Mouse (Mus musculus): Measurements from ENCODE around the gene Prkaca. TPM values are rescaled to one million over a fixed set of nuclear protein-coding genes. Genes with fewer than 3 reads are reported as not detected.

Prkaca gene
- polyA plus RNA-seq, 1 experiment from 2014 or later: 143 TPM

DNA sequence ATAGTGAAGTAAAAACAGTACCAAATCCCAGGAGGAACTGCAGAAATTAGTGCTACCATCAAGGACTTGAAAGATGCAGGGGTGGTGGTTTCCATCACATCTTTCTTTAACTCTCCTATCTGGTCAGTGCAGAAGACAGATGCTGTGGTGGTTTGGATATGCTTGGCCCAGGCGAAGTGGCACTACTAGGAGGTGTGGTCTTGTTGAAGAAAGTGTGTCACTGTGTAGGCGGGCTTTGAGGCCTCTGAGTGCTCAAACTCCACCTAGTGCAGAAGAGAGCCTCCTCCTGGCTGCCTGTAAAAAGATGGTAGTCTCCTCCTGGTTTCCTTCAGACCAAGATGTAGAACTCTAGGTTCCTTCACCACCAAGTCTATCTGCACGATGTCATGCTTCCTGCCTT is 27.3 kb upstream of the Prkaca start:
- H3K9me3 ChIP-seq (ENCODE audit: low read length): no peaks in the 10 kb centered on the region
- H3K27me3 ChIP-seq (ENCODE audit: insufficient read depth, low read length): no peaks in the 10 kb centered on the region
- no peak for ATAC-seq (ENCODE audit: low FRiP score, low TSS enrichment)
- H3K36me3 ChIP-seq (ENCODE audit: insufficient read depth, low read length): no peaks in the 10 kb centered on the region
- no peak overlapping the region for H3K4me2 ChIP-seq (replicated peaks; ENCODE audit: low read depth, low read length)
- H3K4me1 ChIP-seq (ENCODE audit: insufficient read depth, low read length): no peaks in the 10 kb centered on the region
- no peak overlapping the region for H3K4me3 ChIP-seq (ENCODE audit: low read length)
- no peak overlapping the region for H3K9ac ChIP-seq (replicated peaks; ENCODE audit: low read length)
- WGBS: 64% methylated on average over 3 of the region's 3 CpGs
- H3K27ac ChIP-seq (ENCODE audit: low read length): no peak overlapping the region

DNA sequence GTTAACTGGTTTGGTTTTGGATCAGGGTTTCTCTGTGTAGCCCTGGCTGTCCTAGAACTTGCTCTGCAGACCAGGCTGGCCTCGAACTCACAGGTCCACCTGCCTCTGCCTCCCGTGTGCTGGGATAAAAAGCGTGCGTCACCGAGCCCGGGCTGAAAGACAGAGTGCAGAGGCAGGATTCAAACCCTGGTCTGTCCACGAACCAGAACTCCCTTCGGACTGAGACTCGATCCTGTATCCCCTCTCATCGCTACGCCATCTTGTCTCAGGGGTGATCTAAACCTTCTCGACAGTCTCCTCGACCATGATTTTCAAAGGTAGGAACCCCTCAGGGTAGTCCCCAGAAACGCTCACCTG is 18.1 kb upstream of the Prkaca start:
- peak overlapping the region; percentile 64 for H3K9ac ChIP-seq (replicated peaks; ENCODE audit: low read length)
- no peaks in the 10 kb centered on the region for H3K9me3 ChIP-seq (ENCODE audit: low read length)
- under 1% methylated on average over 14 of the region's 14 CpGs for whole genome bisulfite sequencing
- H3K27ac ChIP-seq (ENCODE audit: low read length): no peak overlapping the region
- H3K4me2 ChIP-seq (replicated peaks; ENCODE audit: low read depth, low read length): peak overlapping the region; percentile 63
- ATAC-seq (ENCODE audit: low FRiP score, low TSS enrichment): no peak
- peak overlapping the region; percentile 84 for H3K4me3 ChIP-seq (ENCODE audit: low read length)
- H3K4me1 ChIP-seq (ENCODE audit: insufficient read depth, low read length): peaks cover 18% of the 10 kb centered on the region
- H3K36me3 ChIP-seq (ENCODE audit: insufficient read depth, low read length): no peaks in the 10 kb centered on the region
- no peaks in the 10 kb centered on the region for H3K27me3 ChIP-seq (ENCODE audit: insufficient read depth, low read length)

DNA sequence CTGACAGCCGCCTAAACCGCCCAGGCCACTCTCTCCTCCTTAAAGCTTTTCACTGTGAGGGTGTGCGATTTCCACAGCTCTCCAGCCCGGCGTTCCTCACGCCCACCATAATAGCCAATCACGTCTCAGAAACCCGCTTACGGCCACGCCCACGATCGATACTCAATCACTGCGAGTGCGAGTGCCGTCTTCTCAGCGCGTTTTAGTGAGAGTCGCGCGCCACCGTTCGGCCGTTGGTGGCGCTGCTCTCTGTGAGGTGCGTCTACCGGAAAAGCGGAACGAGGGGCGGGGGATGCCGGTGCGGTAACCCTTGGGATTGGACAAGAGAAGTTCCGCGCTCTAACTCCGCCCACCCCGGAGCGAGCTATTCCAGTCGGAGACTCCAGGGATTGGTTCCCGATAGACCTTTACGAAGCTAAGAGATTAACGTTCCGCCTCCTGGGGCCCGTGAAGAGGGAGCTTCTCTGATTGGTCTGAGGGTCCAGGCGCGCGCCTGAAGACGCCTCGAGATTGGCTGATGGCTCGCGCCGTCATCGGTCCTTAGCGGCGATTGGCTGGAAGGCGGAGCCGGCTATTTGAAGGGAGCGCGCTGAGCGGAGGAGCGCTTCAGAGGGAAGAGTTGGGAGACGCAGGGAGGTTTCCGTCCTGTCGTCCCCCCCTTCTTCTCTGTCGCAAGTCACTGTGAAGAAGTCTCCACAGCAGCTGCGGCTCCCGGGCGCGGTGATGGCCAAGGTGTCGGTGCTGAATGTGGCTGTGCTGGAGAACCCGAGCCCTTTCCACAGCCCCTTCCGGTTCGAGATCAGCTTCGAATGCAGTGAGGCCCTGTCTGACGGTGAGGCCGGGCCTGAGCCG is 17.5 kb upstream of the Prkaca start, which contains the start of the genes Gm10644 and Asf1b:
Gm10644 (minus strand) TSS at position 100 of the 852 bp plus-strand sequence.
Asf1b (plus strand) TSS at position 402 of the 852 bp plus-strand sequence.
- Histone ChIP-seq H3K4me1 (ENCODE audit: insufficient read depth, low read length) (peaks cover 18% of the 10 kb centered on the region), H3K4me3 (ENCODE audit: low read length) (peak within 1 kb of the TSS; percentile 84), H3K9ac (replicated peaks; ENCODE audit: low read length) (peak within 1 kb of the TSS; percentile 72), H3K36me3 (ENCODE audit: insufficient read depth, low read length) (no peaks in the 10 kb centered on the region), H3K27me3 (ENCODE audit: insufficient read depth, low read length) (no peaks in the 10 kb centered on the region), H3K27ac (ENCODE audit: low read length) (no peak within 1 kb of the TSS), H3K4me2 (replicated peaks; ENCODE audit: low read depth, low read length) (peak within 1 kb of the TSS; percentile 85), H3K9me3 (ENCODE audit: low read length) (no peaks in the 10 kb centered on the region)
- ATAC-seq (ENCODE audit: low FRiP score, low TSS enrichment): peak; percentile 100
- WGBS: under 1% methylated on average over 75 of the region's 75 CpGs

DNA sequence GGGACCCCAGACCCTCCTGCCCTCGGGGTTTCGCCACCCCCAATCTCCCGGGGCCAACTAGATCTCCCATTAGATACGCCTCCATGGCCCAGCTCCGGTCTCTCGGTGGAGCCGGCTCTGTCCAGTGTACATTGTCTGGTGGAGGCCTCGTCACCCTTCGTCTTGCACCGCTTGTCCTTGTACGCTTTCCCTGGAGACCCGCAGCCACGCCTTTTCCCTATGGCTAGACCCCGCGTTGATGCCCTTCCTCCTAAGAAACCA is 16.9 kb upstream of the Prkaca start:
- no peaks in the 10 kb centered on the region for H3K9me3 ChIP-seq (ENCODE audit: low read length)
- peak overlapping the region; percentile 84 for H3K4me3 ChIP-seq (ENCODE audit: low read length)
- no peaks in the 10 kb centered on the region for H3K36me3 ChIP-seq (ENCODE audit: insufficient read depth, low read length)
- no peak overlapping the region for H3K27ac ChIP-seq (ENCODE audit: low read length)
- no peaks in the 10 kb centered on the region for H3K27me3 ChIP-seq (ENCODE audit: insufficient read depth, low read length)
- under 1% methylated on average over 15 of the region's 15 CpGs for WGBS
- peaks cover 18% of the 10 kb centered on the region for H3K4me1 ChIP-seq (ENCODE audit: insufficient read depth, low read length)
- peak overlapping the region; percentile 85 for H3K4me2 ChIP-seq (replicated peaks; ENCODE audit: low read depth, low read length)
- H3K9ac ChIP-seq (replicated peaks; ENCODE audit: low read length): peak overlapping the region; percentile 72
- ATAC-seq (ENCODE audit: low FRiP score, low TSS enrichment): no peak

DNA sequence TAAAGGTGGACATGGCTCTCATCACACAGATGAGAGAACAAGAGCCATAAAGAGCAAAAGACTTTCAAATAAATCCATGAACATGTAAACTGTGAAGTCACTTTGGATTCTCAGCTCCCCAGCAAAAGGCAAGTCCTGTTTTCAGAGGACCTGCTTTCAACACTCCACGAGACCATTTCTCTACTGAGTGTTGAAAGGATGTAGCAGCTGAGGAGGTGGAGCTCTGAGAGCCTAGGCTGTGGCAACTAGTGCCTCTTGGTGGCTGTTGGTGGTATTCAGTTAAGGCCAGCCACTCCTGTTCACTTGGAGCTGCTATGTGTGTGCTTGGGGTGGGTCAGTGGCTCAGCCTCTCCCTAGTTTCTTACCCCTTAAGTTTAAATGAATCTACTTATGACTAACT is 16.0 kb upstream of the Prkaca start:
- peak overlapping the region; percentile 72; the same call in 1 of the 2 replicates for H3K9ac ChIP-seq (replicated peaks; ENCODE audit: low read length)
- H3K27me3 ChIP-seq (ENCODE audit: insufficient read depth, low read length): no peaks in the 10 kb centered on the region
- no peaks in the 10 kb centered on the region for H3K9me3 ChIP-seq (ENCODE audit: low read length)
- ATAC-seq (ENCODE audit: low FRiP score, low TSS enrichment): no peak
- no peaks in the 10 kb centered on the region for H3K36me3 ChIP-seq (ENCODE audit: insufficient read depth, low read length)
- WGBS: 46% methylated on average over 1 of the region's 1 CpGs
- no peak overlapping the region for H3K27ac ChIP-seq (ENCODE audit: low read length)
- peak overlapping the region; percentile 85 for H3K4me2 ChIP-seq (replicated peaks; ENCODE audit: low read depth, low read length)
- H3K4me1 ChIP-seq (ENCODE audit: insufficient read depth, low read length): peaks cover 18% of the 10 kb centered on the region
- peak overlapping the region; percentile 84 for H3K4me3 ChIP-seq (ENCODE audit: low read length)

DNA sequence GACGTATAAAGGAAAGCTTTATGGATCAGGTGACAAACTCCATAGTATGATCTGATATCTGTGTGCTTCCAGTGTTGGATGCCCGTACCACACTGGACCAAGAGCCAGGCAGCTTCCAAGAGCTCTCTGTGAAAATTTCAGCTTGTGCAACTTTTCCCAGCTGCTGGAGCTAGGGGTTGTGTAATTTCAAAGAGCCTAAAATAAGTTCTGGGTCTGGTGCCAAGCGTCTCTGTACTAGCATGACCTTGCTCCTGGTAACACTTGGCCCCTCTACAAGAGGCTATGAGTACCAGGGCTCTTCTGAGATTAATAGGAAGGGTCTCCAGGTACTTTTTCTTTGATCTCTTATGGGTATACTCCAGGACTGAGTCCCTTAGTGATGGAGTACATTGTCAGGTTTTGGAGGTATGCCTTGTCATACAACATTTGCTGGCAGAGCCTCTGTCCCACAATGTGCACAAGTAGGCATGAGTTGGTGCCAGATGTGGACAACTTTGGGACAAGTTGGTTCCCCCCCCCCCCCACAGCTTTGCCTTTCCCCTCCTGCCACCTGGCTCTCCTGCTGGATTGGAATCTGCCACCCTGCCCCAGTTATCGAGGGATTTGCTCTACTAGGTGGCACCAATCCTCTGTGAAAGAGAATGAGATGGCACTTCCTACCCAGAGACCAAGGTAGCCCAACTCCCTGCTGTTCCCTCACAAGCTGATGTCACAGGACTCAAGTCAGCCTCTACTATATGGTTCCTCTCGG is 8.6 kb upstream of the Prkaca start:
- Histone ChIP-seq H3K4me2 (replicated peaks; ENCODE audit: low read depth, low read length) (no peak overlapping the region), H3K9me3 (ENCODE audit: low read length) (no peaks in the 10 kb centered on the region), H3K4me1 (ENCODE audit: insufficient read depth, low read length) (no peaks in the 10 kb centered on the region), H3K27me3 (ENCODE audit: insufficient read depth, low read length) (no peaks in the 10 kb centered on the region), H3K36me3 (ENCODE audit: insufficient read depth, low read length) (peaks cover 16% of the 10 kb centered on the region; the same call in 1 of the 2 replicates), H3K9ac (replicated peaks; ENCODE audit: low read length) (no peak overlapping the region), H3K27ac (ENCODE audit: low read length) (no peak overlapping the region), H3K4me3 (ENCODE audit: low read length) (no peak overlapping the region)
- ATAC-seq (ENCODE audit: low FRiP score, low TSS enrichment): no peak
- WGBS: 89% methylated on average over 5 of the region's 5 CpGs

DNA sequence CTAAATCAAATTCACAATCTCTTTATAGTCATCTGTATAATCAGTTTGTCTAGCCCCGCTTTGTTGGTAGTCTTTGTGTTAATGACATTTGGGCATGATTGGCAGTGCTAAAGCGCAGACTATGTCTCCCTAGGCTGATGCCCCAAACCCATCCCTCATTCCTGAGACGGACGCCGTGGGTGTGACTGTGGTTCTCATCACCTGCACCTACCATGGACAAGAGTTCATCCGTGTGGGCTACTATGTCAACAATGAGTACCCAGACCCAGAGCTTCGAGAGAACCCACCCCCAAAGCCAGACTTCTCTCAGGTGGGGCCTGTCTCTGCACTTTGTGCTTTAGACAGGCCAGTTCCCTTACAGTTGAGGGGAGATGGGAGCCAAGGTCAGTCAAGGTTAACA is 5.1 kb upstream of the Prkaca start:
- 90% methylated on average over 7 of the region's 7 CpGs for WGBS
- no peaks in the 10 kb centered on the region for H3K9me3 ChIP-seq (ENCODE audit: low read length)
- peaks cover 5% of the 10 kb centered on the region; the same call in 1 of the 2 replicates for H3K4me1 ChIP-seq (ENCODE audit: insufficient read depth, low read length)
- no peak overlapping the region for H3K4me3 ChIP-seq (ENCODE audit: low read length)
- H3K36me3 ChIP-seq (ENCODE audit: insufficient read depth, low read length): peaks cover 23% of the 10 kb centered on the region; the same call in 1 of the 2 replicates
- no peak overlapping the region for H3K4me2 ChIP-seq (replicated peaks; ENCODE audit: low read depth, low read length)
- no peak for ATAC-seq (ENCODE audit: low FRiP score, low TSS enrichment)
- H3K27me3 ChIP-seq (ENCODE audit: insufficient read depth, low read length): no peaks in the 10 kb centered on the region
- no peak overlapping the region for H3K27ac ChIP-seq (ENCODE audit: low read length)
- no peak overlapping the region for H3K9ac ChIP-seq (replicated peaks; ENCODE audit: low read length)

DNA sequence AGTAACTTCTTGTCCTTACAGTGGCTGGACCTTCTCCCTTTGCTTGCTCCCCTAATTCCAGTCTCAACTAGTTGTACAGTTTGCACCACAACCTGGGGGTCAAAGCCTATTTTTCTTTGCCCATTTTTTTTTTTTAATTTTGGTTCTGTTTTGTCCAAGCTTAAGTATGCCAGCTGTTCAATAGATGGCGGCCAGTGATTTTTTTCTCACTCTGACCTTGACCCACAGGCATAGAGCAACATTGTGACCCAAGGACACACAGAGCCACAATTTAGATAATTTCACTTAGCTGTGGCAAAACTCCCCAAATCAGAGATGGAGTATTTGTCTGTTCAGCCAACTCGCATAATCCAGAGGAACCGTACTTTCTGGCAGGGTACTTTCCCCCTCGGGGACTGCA is 1.7 kb upstream of the Prkaca start:
- Histone ChIP-seq H3K36me3 (ENCODE audit: insufficient read depth, low read length) (peaks cover 18% of the 10 kb centered on the region; the same call in 1 of the 2 replicates), H3K27me3 (ENCODE audit: insufficient read depth, low read length) (no peaks in the 10 kb centered on the region), H3K27ac (ENCODE audit: low read length) (no peak overlapping the region), H3K4me1 (ENCODE audit: insufficient read depth, low read length) (peaks cover 18% of the 10 kb centered on the region), H3K9me3 (ENCODE audit: low read length) (no peaks in the 10 kb centered on the region), H3K4me3 (ENCODE audit: low read length) (no peak overlapping the region), H3K4me2 (replicated peaks; ENCODE audit: low read depth, low read length) (no peak overlapping the region), H3K9ac (replicated peaks; ENCODE audit: low read length) (no peak overlapping the region)
- ATAC-seq (ENCODE audit: low FRiP score, low TSS enrichment): no peak
- WGBS: 92% methylated on average over 4 of the region's 4 CpGs

DNA sequence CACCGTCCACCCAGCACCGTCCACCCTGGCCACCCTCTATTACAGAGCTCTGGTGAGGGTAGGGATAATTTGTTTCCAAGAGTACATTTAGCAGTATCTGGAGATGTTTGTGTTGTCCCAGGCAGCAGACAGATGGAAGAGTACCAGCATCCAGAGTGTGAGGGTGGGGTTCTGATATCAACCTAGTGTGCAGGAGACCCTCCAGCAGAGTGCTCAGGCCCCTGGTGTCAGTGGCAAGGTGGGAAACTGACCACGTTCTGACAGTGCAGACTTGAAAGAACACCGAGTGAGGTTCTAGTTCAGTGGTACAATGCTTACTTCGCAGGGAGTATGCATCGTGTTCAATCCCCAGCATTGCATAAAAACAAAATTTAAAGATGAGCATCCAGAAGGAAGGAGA is 1.1 kb upstream of the Prkaca start:
- ATAC-seq (ENCODE audit: low FRiP score, low TSS enrichment): no peak
- Histone ChIP-seq H3K27ac (ENCODE audit: low read length) (peak overlapping the region; percentile 74; the same call in 1 of the 2 replicates), H3K4me3 (ENCODE audit: low read length) (peak overlapping the region; percentile 93), H3K27me3 (ENCODE audit: insufficient read depth, low read length) (no peaks in the 10 kb centered on the region), H3K4me1 (ENCODE audit: insufficient read depth, low read length) (peaks cover 18% of the 10 kb centered on the region), H3K9me3 (ENCODE audit: low read length) (no peaks in the 10 kb centered on the region), H3K9ac (replicated peaks; ENCODE audit: low read length) (peak overlapping the region; percentile 78), H3K36me3 (ENCODE audit: insufficient read depth, low read length) (peaks cover 18% of the 10 kb centered on the region; the same call in 1 of the 2 replicates), H3K4me2 (replicated peaks; ENCODE audit: low read depth, low read length) (peak overlapping the region; percentile 88)
- WGBS: 74% methylated on average over 6 of the region's 6 CpGs
